Mouse (Mus musculus) CH12.LX (cell line): ENCODE measurements around the gene Rbck1. TPM values are rescaled to one million over a fixed set of nuclear protein-coding genes. Genes with fewer than 3 reads are reported as not detected.

ENCODE experiments used
- DNase-seq: peaks from one replicate; pipeline ENCODE4 v3.0.0-alpha.2; 2013; ENCODE audit errors: extremely low read depth
- H3K27ac ChIP-seq: 2 replicates; pipeline ENCODE4 v1.5.1; 2012; ENCODE audit warnings: low read depth, mild to moderate bottlenecking, control low read depth, moderate library complexity; ENCODE audit not compliant: insufficient read depth
- H3K27me3 ChIP-seq: replicated peaks from 2 replicates; pipeline ENCODE3; 2012; ENCODE audit warnings: inconsistent platforms
- H3K36me3 ChIP-seq, 2 experiments: replicated peaks in 1 of 2; 2 replicates each; pipeline versions ENCODE3 to v1.6.1; 2012; ENCODE audit warnings: inconsistent platforms in 1 of 2, low read length in 1 of 2, mild to moderate bottlenecking in 1 of 2, mixed read lengths in 1 of 2, moderate library complexity in 1 of 2; ENCODE audit not compliant: control insufficient read depth in 1 of 2, insufficient read depth in 1 of 2
- H3K4me1 ChIP-seq, 2 experiments: 2 replicates each; pipeline ENCODE4 v1.6.1; 2012; ENCODE audit warnings: inconsistent platforms in 1 of 2, moderate library complexity in 1 of 2; ENCODE audit not compliant: insufficient read depth in 2 of 2, control insufficient read depth in 1 of 2
- H3K4me2 ChIP-seq: 2 replicates; pipeline ENCODE4 v1.6.1; 2012; ENCODE audit warnings: low read depth, mild to moderate bottlenecking, control low read depth; ENCODE audit not compliant: poor library complexity, insufficient read depth, severe bottlenecking
- H3K4me3 ChIP-seq, 3 experiments: fragments of 150-350 bp in 1 of 3; sonication (generic) in 1 of 3; replicated peaks in 1 of 3; 2 replicates each; pipeline versions ENCODE3 to v1.5.1; 2011 to 2012; ENCODE audit warnings: low read depth in 2 of 3, low read length in 2 of 3, mild to moderate bottlenecking in 2 of 3, moderate library complexity in 2 of 3, control low read depth in 1 of 3, improper control_type of control experiment in 1 of 3, inconsistent platforms in 1 of 3, mixed read lengths in 1 of 3; ENCODE audit not compliant: poor library complexity in 1 of 3
- H3K79me2 ChIP-seq: replicated peaks from 2 replicates; pipeline ENCODE4 v1.6.1; 2012; ENCODE audit warnings: mild to moderate bottlenecking, moderate library complexity; ENCODE audit not compliant: control insufficient read depth, poor library complexity, insufficient read depth, severe bottlenecking; ENCODE audit errors: extremely low read depth
- H3K9ac ChIP-seq: 2 replicates; pipeline ENCODE4 v1.6.1; 2012; ENCODE audit warnings: low read depth, mild to moderate bottlenecking, control low read depth, moderate library complexity; ENCODE audit not compliant: insufficient read depth
- H3K9me3 ChIP-seq: replicated peaks from 2 replicates; pipeline ENCODE3; 2012; ENCODE audit warnings: low read length, inconsistent platforms, mixed read lengths
- E2F4 ChIP-seq: IDR thresholded peaks from 2 replicates; pipeline ENCODE4 v1.6.1; 2011; ENCODE audit warnings: low read depth, low read length, improper control_type of control experiment; ENCODE audit not compliant: insufficient replicate concordance
- ELF1 ChIP-seq: IDR thresholded peaks from 2 replicates; pipeline ENCODE4 v1.6.1; 2014; ENCODE audit warnings: low read depth, mild to moderate bottlenecking, inconsistent platforms, low read length, improper control_type of control experiment
- EP300 ChIP-seq: IDR thresholded peaks from 2 replicates; pipeline ENCODE4 v1.6.1; 2011; ENCODE audit warnings: low read length, improper control_type of control experiment
- ETS1 ChIP-seq: conservative IDR thresholded peaks from 2 replicates; pipeline ENCODE4 v1.6.1; 2012; ENCODE audit warnings: low read depth, mild to moderate bottlenecking, inconsistent platforms, low read length, improper control_type of control experiment, moderate library complexity
- HCFC1 ChIP-seq: IDR thresholded peaks from 2 replicates; pipeline ENCODE4 v1.6.1; 2012; ENCODE audit warnings: low read depth, mild to moderate bottlenecking, inconsistent platforms, low read length, improper control_type of control experiment
- IRF4 ChIP-seq: IDR thresholded peaks from 2 replicates; pipeline ENCODE4 v1.6.1; 2014; ENCODE audit warnings: low read depth, mild to moderate bottlenecking, inconsistent platforms, low read length, improper control_type of control experiment
- KAT2A ChIP-seq: IDR thresholded peaks from 2 replicates; pipeline ENCODE4 v1.6.1; 2012; ENCODE audit warnings: low read length, improper control_type of control experiment, inconsistent platforms; ENCODE audit not compliant: insufficient replicate concordance
- MAFK ChIP-seq: IDR thresholded peaks from 2 replicates; pipeline ENCODE4 v1.6.1; 2011; ENCODE audit warnings: low read length, improper control_type of control experiment; ENCODE audit not compliant: insufficient replicate concordance
- MAZ ChIP-seq: IDR thresholded peaks from 2 replicates; pipeline ENCODE4 v1.6.1; 2012; ENCODE audit warnings: low read depth, mild to moderate bottlenecking, inconsistent platforms, low read length, improper control_type of control experiment, moderate library complexity
- MEF2A ChIP-seq: IDR thresholded peaks from 2 replicates; pipeline ENCODE4 v1.6.1; 2014; ENCODE audit warnings: low read depth, mild to moderate bottlenecking, inconsistent platforms, low read length, improper control_type of control experiment, borderline replicate concordance
- NELFE ChIP-seq: IDR thresholded peaks from 2 replicates; pipeline ENCODE4 v1.6.1; 2011; ENCODE audit warnings: low read depth, low read length, improper control_type of control experiment
- NRF1 ChIP-seq: IDR thresholded peaks from 2 replicates; pipeline ENCODE4 v1.6.1; 2014; ENCODE audit warnings: low read depth, mild to moderate bottlenecking, inconsistent platforms, low read length, improper control_type of control experiment, moderate library complexity
- PAX5 ChIP-seq: IDR thresholded peaks from 2 replicates; pipeline ENCODE4 v1.6.1; 2012; ENCODE audit warnings: low read length, inconsistent platforms, mixed read lengths
- POLR2AphosphoS2 ChIP-seq: IDR thresholded peaks from 2 replicates; pipeline ENCODE4 v1.6.1; 2011; ENCODE audit warnings: low read depth, low read length, improper control_type of control experiment
- RAD21 ChIP-seq: IDR thresholded peaks from 2 replicates; pipeline ENCODE4 v1.6.1; 2011; ENCODE audit warnings: low read depth, mild to moderate bottlenecking, low read length, improper control_type of control experiment, moderate library complexity
- SMC3 ChIP-seq: IDR thresholded peaks from 2 replicates; pipeline ENCODE4 v1.6.1; 2011; ENCODE audit warnings: low read depth, low read length, improper control_type of control experiment
- TBP ChIP-seq: conservative IDR thresholded peaks from 2 replicates; pipeline ENCODE4 v1.6.1; 2011; ENCODE audit warnings: low read depth, low read length, improper control_type of control experiment
- UBTF ChIP-seq: IDR thresholded peaks from 2 replicates; pipeline ENCODE4 v1.6.1; 2012; ENCODE audit warnings: low read depth, mild to moderate bottlenecking, inconsistent platforms, low read length, improper control_type of control experiment, moderate library complexity
- USF1 ChIP-seq: IDR thresholded peaks from 2 replicates; pipeline ENCODE4 v1.6.1; 2014; ENCODE audit warnings: low read depth, mild to moderate bottlenecking, inconsistent platforms, low read length, improper control_type of control experiment
- dilution Hi-C: fragments of 300-500 bp; cut with MboI; formaldehyde crosslinking; loops from 2 replicates; pipeline ENCODE4 v1.14.3; 2020; ENCODE audit warnings: low sequenced_read_pairs; ENCODE audit not compliant: extremely low pct_unique_long_range_greater_than_20kb, extremely low pct_ligation_motif_present
- in situ Hi-C: fragments of 300-500 bp; cut with MboI; formaldehyde crosslinking; loops from 3 replicates; pipeline ENCODE4 v1.14.3; 2019; ENCODE audit warnings: low sequenced_read_pairs, low pct_ligation_motif_present, low pct_unique_long_range_greater_than_20kb, mixed read lengths
- polyA plus RNA-seq: library from polyadenylated mRNA; unstranded; fragments of >175 nt; gene quantifications from 2 replicates; pipeline ENCODE4 v1.2.1, GENCODE M21; 2012; ENCODE audit warnings: low read depth; ENCODE audit not compliant: insufficient read length
- total RNA-seq, 2 experiments: library from RNA; depleted of rRNA; stranded (reverse); fragments of 300-350 nt in 1 of 2; fragments of >200 nt in 1 of 2; gene quantifications; 2 replicates each; pipeline ENCODE4 v1.2.3; 2012 to 2014

Rbck1 gene
- total and polyA plus RNA-seq, 3 experiments = 109 to 143 (median 134) TPM

DNA sequence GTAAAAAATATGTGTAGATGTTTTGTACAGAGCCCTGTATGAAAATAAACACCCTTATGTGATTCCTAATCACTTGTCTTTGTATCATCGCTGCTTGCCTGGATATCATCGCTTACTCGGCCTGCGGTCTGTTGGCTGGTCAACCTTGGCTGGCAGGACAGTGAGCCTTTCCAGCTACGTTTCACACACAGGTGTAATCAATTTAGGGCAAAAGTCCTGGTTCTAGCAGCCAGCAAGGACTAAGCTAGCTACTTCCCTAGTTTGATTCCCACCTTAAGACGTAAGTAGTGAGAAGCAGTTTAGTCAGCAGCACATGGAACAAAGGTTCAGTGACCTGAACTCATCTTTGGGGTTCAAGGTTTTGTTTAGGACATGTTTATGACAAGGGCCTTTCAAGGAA is 18.5 kb downstream of the Rbck1 start:
- peaks cover 80 to 95% of the 10 kb centered on the region in 2 experiments for H3K36me3 ChIP-seq
- no peak overlapping the region for H3K4me2 ChIP-seq
- H3K9me3 ChIP-seq = no peaks in the 10 kb centered on the region
- dilution Hi-C loops = no loop called here
- H3K27ac ChIP-seq = no peak overlapping the region
- DNase-seq = no peak
- no peak for TF ChIP-seq SMC3
- no peak for TF ChIP-seq MEF2A
- TF ChIP-seq MAZ = no peak
- TF ChIP-seq KAT2A = no peak
- no peak for TF ChIP-seq ELF1
- TF ChIP-seq RAD21 = no peak
- no peak for TF ChIP-seq MAFK
- no peak for TF ChIP-seq PAX5
- no peak for TF ChIP-seq ETS1
- no peak for TF ChIP-seq EP300
- no peak for TF ChIP-seq UBTF
- TF ChIP-seq TBP = no peak
- no peak for TF ChIP-seq NELFE
- H3K27me3 ChIP-seq = no peaks in the 10 kb centered on the region
- H3K4me3 ChIP-seq = no peak overlapping the region
- H3K9ac ChIP-seq = no peak overlapping the region
- in situ Hi-C loops = no loop called here
- H3K4me1 ChIP-seq = no peaks in the 10 kb centered on the region
- H3K79me2 ChIP-seq = no peaks in the 10 kb centered on the region

DNA sequence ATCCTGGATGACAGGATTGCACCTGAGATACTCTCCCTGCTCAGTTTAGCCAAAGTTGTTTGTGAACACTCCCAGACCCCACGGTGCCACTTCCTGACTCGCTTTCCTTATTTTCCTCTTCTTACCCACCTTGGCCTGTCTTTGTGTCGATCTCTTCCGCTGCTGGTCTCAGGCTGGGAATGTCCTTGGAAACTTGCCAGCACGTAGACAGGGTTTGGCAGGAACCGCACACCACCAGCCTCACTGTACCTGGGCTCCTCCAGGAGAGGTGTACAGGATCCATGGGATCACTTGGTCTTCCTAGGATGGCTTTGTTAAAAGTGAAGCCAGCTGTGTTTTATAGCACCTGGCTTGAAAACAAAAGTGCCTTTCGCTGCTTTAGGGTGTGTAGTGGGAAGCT is 19.5 kb downstream of the Rbck1 start:
- Histone ChIP-seq H3K27ac (no peak overlapping the region), H3K36me3 (peaks cover 79 to 95% of the 10 kb centered on the region in 2 experiments), H3K9me3 (no peaks in the 10 kb centered on the region), H3K4me1 (no peaks in the 10 kb centered on the region), H3K27me3 (no peaks in the 10 kb centered on the region), H3K9ac (no peak overlapping the region), H3K4me2 (no peak overlapping the region), H3K79me2 (no peaks in the 10 kb centered on the region), H3K4me3 (no peak overlapping the region)
- in situ Hi-C loops = no loop called here
- dilution Hi-C loops = no loop called here
- DNase-seq = no peak
- TF ChIP-seq KAT2A (no peak), HCFC1 (no peak), NRF1 (no peak), E2F4 (no peak), MEF2A (no peak), POLR2AphosphoS2 (no peak), USF1 (no peak), NELFE (no peak), SMC3 (no peak), IRF4 (no peak)
